Comparison of ENCODE assay signal across 17 mouse cellular contexts in the genomic region with DNA sequence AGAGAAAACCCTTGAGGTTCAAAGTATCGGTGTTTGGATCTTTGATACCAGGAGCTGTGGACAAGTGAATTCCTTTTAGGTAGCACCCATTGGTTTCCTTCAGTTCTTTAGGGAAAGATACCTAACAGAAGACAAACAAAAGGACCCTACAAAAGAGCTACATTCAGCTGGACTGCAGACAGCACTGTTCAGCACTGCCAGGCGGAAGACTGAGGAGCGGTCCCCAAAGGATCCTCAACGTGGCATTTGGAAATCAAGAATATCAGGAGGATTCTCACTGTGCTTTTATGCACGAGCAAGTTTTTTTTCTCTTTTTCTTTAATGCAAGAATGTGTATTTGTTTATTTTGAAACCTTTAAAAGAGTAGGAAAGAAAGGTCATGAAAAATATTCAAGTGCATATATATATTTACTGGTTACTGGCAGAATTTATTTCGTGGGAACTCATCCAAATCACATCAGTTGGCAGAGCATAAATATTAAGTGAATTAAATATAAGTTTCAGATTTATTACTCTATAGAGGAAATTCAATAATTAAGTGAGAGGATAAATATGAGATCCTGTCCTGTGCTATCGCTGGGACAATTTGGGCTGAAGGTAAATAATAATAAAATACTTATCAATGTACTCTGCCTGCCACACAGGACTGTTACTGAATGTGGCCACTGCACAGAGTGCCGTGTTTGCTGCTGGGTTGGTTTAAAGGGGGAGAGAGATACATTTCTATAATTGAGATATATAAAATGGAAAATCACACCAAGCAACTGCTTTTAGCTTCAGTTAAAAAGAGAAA.
"Had no signal": no experiment of that assay in that cellular context is flagged by ENCODE, and none has a peak within 500 bp of the region (broad histone marks: within the 10 kb centered on the region; RNA-seq: fewer than 3 reads in every experiment).

No protein-coding gene starts in this region.

- H3K9ac ChIP-seq: liver, embryonic 13.5 days; liver, embryonic 15.5 days; liver, postnatal 0 days; midbrain, embryonic 13.5 days; midbrain, embryonic 15.5 days; neural tube, embryonic 12.5 days; stomach, embryonic 15.5 days had no signal

- H3K4me2 ChIP-seq: liver, embryonic 13.5 days; liver, embryonic 15.5 days; midbrain, embryonic 11.5 days; midbrain, embryonic 13.5 days; midbrain, embryonic 15.5 days; neural tube, embryonic 12.5 days; stomach, embryonic 15.5 days had no signal

- DNase-seq: liver, embryonic 13.5 days; liver, postnatal 0 days; lung, postnatal 10 days; lung, postnatal 36 days; right cerebral cortex, postnatal 14 days; thymus, adult 2 months; thymus, postnatal 25 days; thymus, postnatal 4 days had no signal

- H3K4me1 ChIP-seq: liver, embryonic 13.5 days; liver, embryonic 15.5 days; megakaryocyte, embryonic 14.5 days; midbrain, embryonic 13.5 days; neural tube, embryonic 12.5 days; stomach, embryonic 15.5 days had no signal

- H3K36me3 ChIP-seq: liver, embryonic 13.5 days; liver, embryonic 15.5 days; midbrain, embryonic 13.5 days; midbrain, embryonic 15.5 days; neural tube, embryonic 12.5 days; stomach, embryonic 15.5 days had no signal

- H3K4me3 ChIP-seq: liver, embryonic 13.5 days; liver, embryonic 15.5 days; megakaryocyte, embryonic 14.5 days; midbrain, embryonic 13.5 days; midbrain, embryonic 15.5 days; neural tube, embryonic 12.5 days; stomach, embryonic 15.5 days had no signal

- H3K9me3 ChIP-seq: liver, embryonic 13.5 days; liver, embryonic 15.5 days; megakaryocyte, embryonic 14.5 days; midbrain, embryonic 13.5 days; midbrain, embryonic 15.5 days; neural tube, embryonic 12.5 days; stomach, embryonic 15.5 days had no signal

- H3K27ac ChIP-seq: liver, embryonic 13.5 days; liver, embryonic 15.5 days; macrophage; midbrain, embryonic 13.5 days; midbrain, embryonic 15.5 days; neural tube, embryonic 12.5 days; stomach, embryonic 15.5 days; stomach, postnatal 0 days had no signal

- ATAC-seq: liver, postnatal 0 days; midbrain, embryonic 13.5 days; midbrain, embryonic 15.5 days had no signal

- H3K27me3 ChIP-seq: liver, embryonic 13.5 days; liver, embryonic 15.5 days; midbrain, embryonic 13.5 days; midbrain, embryonic 15.5 days; neural tube, embryonic 12.5 days; stomach, embryonic 15.5 days had no signal
